Mouse (Mus musculus) limb, embryonic 11.5 days (tissue): ENCODE results near the gene Mrpl41. TPM values are rescaled to one million over a fixed set of nuclear protein-coding genes. Genes with fewer than 3 reads are reported as not detected.
"Not testable (repeated sequence)": the region's sequence is repeated elsewhere in the genome, so short reads cannot be mapped to it uniquely, and the experiment has no call there.

Source experiments
- ATAC-seq: fragments of 200-750 bp; cut with Nextera tagmentation; 2 replicates; pipeline ENCODE4 v1.8.0; 2017; ENCODE audit warnings: low read depth; ENCODE audit not compliant: insufficient number of reproducible peaks, low FRiP score, low TSS enrichment
- DNase-seq: peaks from one replicate; pipeline ENCODE4 v3.0.0-alpha.2; 2015; ENCODE audit warnings: low spot score
- H3K27ac ChIP-seq: fragments of 300-500 bp; sonication (generic); replicated peaks from 2 replicates; pipeline ENCODE4 v1.5.1; 2014; ENCODE audit warnings: low read depth, mild to moderate bottlenecking, low read length
- H3K27me3 ChIP-seq: fragments of 300-500 bp; sonication (generic); 2 replicates; pipeline ENCODE4 v1.6.1; 2014; ENCODE audit warnings: mild to moderate bottlenecking, low read length, mixed read lengths; ENCODE audit not compliant: control insufficient read depth, insufficient read depth
- H3K36me3 ChIP-seq: fragments of 300-500 bp; sonication (generic); 2 replicates; pipeline ENCODE4 v1.6.1; 2014; ENCODE audit warnings: mild to moderate bottlenecking, low read length, moderate library complexity, mixed read lengths; ENCODE audit not compliant: control insufficient read depth, insufficient read depth
- H3K4me1 ChIP-seq: fragments of 300-500 bp; sonication (generic); 2 replicates; pipeline ENCODE4 v1.6.1; 2014; ENCODE audit warnings: low read length, mixed read lengths; ENCODE audit not compliant: control insufficient read depth, insufficient read depth
- H3K4me2 ChIP-seq: fragments of 300-500 bp; sonication (generic); 2 replicates; pipeline ENCODE4 v1.6.1; 2014; ENCODE audit warnings: low read depth, mild to moderate bottlenecking, moderate library complexity; ENCODE audit not compliant: severe bottlenecking
- H3K4me3 ChIP-seq: fragments of 300-500 bp; sonication (generic); 2 replicates; pipeline ENCODE4 v1.5.1; 2014; ENCODE audit warnings: low read depth, low read length
- H3K9ac ChIP-seq: fragments of 300-500 bp; sonication (generic); 2 replicates; pipeline ENCODE4 v1.6.1; 2014; ENCODE audit warnings: mild to moderate bottlenecking, low read length
- H3K9me3 ChIP-seq: fragments of 300-500 bp; sonication (generic); 2 replicates; pipeline ENCODE4 v1.6.1; 2016; ENCODE audit warnings: low read length; ENCODE audit not compliant: control insufficient read depth
- WGBS: fragments of 180-500 bp; shearing (Covaris S2); extraction: QIAGEN DNeasy Blood & Tissue Kit; methylation state at CpG from one replicate; pipeline ENCODE4 v1.1.7; 2014; 5-methylcytosine and 5-hydroxymethylcytosine counted together
- polyA plus RNA-seq: library from polyadenylated mRNA; unstranded; fragments of >200 nt; fragmentation: Nextera tagmentation; extraction: Ambion mirVana; gene quantifications from 2 replicates; pipeline ENCODE4 v1.2.1, GENCODE M21; 2014

The Mrpl41 gene
- polyA plus RNA-seq, 1 experiment from 2014 or later: 132 TPM

- H3K9ac ChIP-seq: no peak overlapping the region
- H3K27ac ChIP-seq: no peak overlapping the region
- H3K4me2 ChIP-seq: no peak overlapping the region
- no peaks in the 10 kb centered on the region for H3K27me3 ChIP-seq
- WGBS: 48% methylated on average over 2 of the region's 2 CpGs
- no peak overlapping the region for H3K4me3 ChIP-seq
- no peaks in the 10 kb centered on the region for H3K36me3 ChIP-seq
- H3K4me1 ChIP-seq: no peaks in the 10 kb centered on the region
- ATAC-seq (no peak), DNase-seq (no peak)
- no peaks in the 10 kb centered on the region for H3K9me3 ChIP-seq
Measured at GRCm38 (mm10) chr2:24987762-24988161, 12.9 kb upstream of the Mrpl41 start.

GRCm38 (mm10) chr2:24976960-24977359 is 2.1 kb upstream of the Mrpl41 start:
- WGBS: 89% methylated on average over 5 of the region's 5 CpGs
- Histone ChIP-seq H3K36me3 (peaks cover 2% of the 10 kb centered on the region; the same call in 1 of the 2 replicates), H3K27ac (no peak overlapping the region), H3K4me1 (peaks cover 7% of the 10 kb centered on the region; the same call in 1 of the 2 replicates), H3K27me3 (no peaks in the 10 kb centered on the region), H3K9ac (no peak overlapping the region), H3K4me3 (no peak overlapping the region), H3K4me2 (no peak overlapping the region), H3K9me3 (no peaks in the 10 kb centered on the region)
- DNase-seq (no peak), ATAC-seq (no peak)

GRCm38 (mm10) chr2:24975704-24976297 is 903 bp upstream of the Mrpl41 start, which contains the start of gene Pnpla7:
TSS of gene Pnpla7 (plus strand) at chr2:24976033.
- no peaks in the 10 kb centered on the region for H3K27me3 ChIP-seq
- WGBS: 1% methylated on average over 16 of the region's 16 CpGs
- peak; percentile 64 for ATAC-seq

GRCm38 (mm10) chr2:24974452-24974851 is 446 bp downstream of the Mrpl41 start:
- 1% methylated on average over 17 of the region's 17 CpGs for WGBS
- not testable (repeated sequence) for H3K27ac ChIP-seq, H3K4me1 ChIP-seq, H3K27me3 ChIP-seq, ATAC-seq, H3K9me3 ChIP-seq, DNase-seq, H3K36me3 ChIP-seq
- H3K4me3 ChIP-seq: peak overlapping the region; percentile 77
- peak overlapping the region; percentile 67 for H3K9ac ChIP-seq
- peak overlapping the region; percentile 90 for H3K4me2 ChIP-seq

More at GRCm38 (mm10) chr2:24975704-24976297, 903 bp upstream of the Mrpl41 start, which contains the start of gene Pnpla7:
- peak within 1 kb of the TSS; percentile 67 for H3K9ac ChIP-seq
- peaks cover 2% of the 10 kb centered on the region; the same call in 1 of the 2 replicates for H3K36me3 ChIP-seq
- H3K9me3 ChIP-seq: no peaks in the 10 kb centered on the region
- peak within 1 kb of the TSS; percentile 75 for H3K27ac ChIP-seq
- H3K4me1 ChIP-seq: peaks cover 7% of the 10 kb centered on the region; the same call in 1 of the 2 replicates
- H3K4me2 ChIP-seq: peak within 1 kb of the TSS; percentile 90
- peak; percentile 77 for DNase-seq
- H3K4me3 ChIP-seq: peak within 1 kb of the TSS; percentile 77

GRCm38 (mm10) chr2:24970386-24970785 is 4.5 kb downstream of the Mrpl41 start:
- WGBS: 85% methylated on average over 4 of the region's 4 CpGs
- Histone ChIP-seq H3K27me3 (no peaks in the 10 kb centered on the region), H3K36me3 (peaks cover 16% of the 10 kb centered on the region), H3K27ac (no peak overlapping the region), H3K9ac (no peak overlapping the region), H3K4me3 (no peak overlapping the region), H3K9me3 (no peaks in the 10 kb centered on the region), H3K4me1 (no peaks in the 10 kb centered on the region), H3K4me2 (no peak overlapping the region)
- ATAC-seq: no peak
- DNase-seq: no peak

GRCm38 (mm10) chr2:24962304-24963000 is 12.4 kb downstream of the Mrpl41 start, which contains the start of gene Dph7:
TSS of gene Dph7 (plus strand) at chr2:24962400.
- peak within 1 kb of the TSS; percentile 91 for H3K9ac ChIP-seq
- WGBS: 1% methylated on average over 28 of the region's 28 CpGs
- H3K27me3 ChIP-seq: no peaks in the 10 kb centered on the region
- DNase-seq (peak; percentile 93), ATAC-seq (peak; percentile 88)
- H3K4me3 ChIP-seq: peak within 1 kb of the TSS; percentile 77
- H3K4me2 ChIP-seq: peak within 1 kb of the TSS; percentile 72
- 0 out of 2 replicates have a peak within 1 kb of the TSS, but pooled peaks have one; percentile 30 for H3K27ac ChIP-seq
- no peaks in the 10 kb centered on the region for H3K4me1 ChIP-seq
- H3K36me3 ChIP-seq: peaks cover 8% of the 10 kb centered on the region; the same call in 1 of the 2 replicates
- H3K9me3 ChIP-seq: no peaks in the 10 kb centered on the region

GRCm38 (mm10) chr2:24960910-24961309 is 14.0 kb downstream of the Mrpl41 start:
- Histone ChIP-seq H3K9ac (no peak overlapping the region), H3K4me2 (no peak overlapping the region), H3K9me3 (no peaks in the 10 kb centered on the region), H3K4me1 (no peaks in the 10 kb centered on the region), H3K27ac (no peak overlapping the region), H3K4me3 (no peak overlapping the region), H3K36me3 (peaks cover 5% of the 10 kb centered on the region; the same call in 1 of the 2 replicates), H3K27me3 (no peaks in the 10 kb centered on the region)
- 36% methylated on average over 3 of the region's 3 CpGs for WGBS
- ATAC-seq (no peak), DNase-seq (peak; percentile 38)

GRCm38 (mm10) chr2:24952537-24953055 is 22.3 kb downstream of the Mrpl41 start:
- H3K4me3 ChIP-seq: no peak overlapping the region
- WGBS: 93% methylated on average over 4 of the region's 4 CpGs
- H3K27me3 ChIP-seq: no peaks in the 10 kb centered on the region
- H3K27ac ChIP-seq: no peak overlapping the region
- H3K9me3 ChIP-seq: no peaks in the 10 kb centered on the region
- no peak overlapping the region for H3K4me2 ChIP-seq
- peaks cover 20% of the 10 kb centered on the region for H3K36me3 ChIP-seq
- DNase-seq (no peak), ATAC-seq (no peak)
- no peaks in the 10 kb centered on the region for H3K4me1 ChIP-seq
- no peak overlapping the region for H3K9ac ChIP-seq
